Mouse (Mus musculus) fat pad, adult 2 months (tissue): ENCODE measurements around the gene Bcar3.

ENCODE experiments used
- DNase-seq: peaks from one replicate; pipeline ENCODE4 v3.0.0-alpha.2; 2011; ENCODE audit warnings: low read depth, low spot score; ENCODE audit errors: extremely low read depth

Bcar3 gene

DNA sequence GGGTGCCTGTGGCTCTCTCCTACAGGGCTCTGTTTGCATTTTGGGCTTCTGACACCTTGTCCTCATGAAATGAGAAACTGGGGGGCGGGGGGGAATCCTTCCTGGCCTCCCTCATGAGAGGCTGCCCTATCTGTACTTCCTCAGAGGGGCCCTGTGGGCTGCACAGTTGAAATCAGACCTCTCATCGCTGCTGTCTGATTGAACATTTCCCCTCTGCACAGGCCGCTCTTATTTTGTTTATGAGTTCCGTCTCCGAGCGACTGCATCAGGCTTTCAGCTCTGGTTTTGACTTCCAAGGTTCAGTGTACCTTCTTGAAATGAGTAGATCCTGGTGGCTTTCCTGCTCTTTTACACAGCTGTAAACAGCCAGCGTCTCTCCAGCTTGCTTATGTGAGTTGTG lies 40.4 kb downstream of the Bcar3 start:
- no peak for DNase-seq

DNA sequence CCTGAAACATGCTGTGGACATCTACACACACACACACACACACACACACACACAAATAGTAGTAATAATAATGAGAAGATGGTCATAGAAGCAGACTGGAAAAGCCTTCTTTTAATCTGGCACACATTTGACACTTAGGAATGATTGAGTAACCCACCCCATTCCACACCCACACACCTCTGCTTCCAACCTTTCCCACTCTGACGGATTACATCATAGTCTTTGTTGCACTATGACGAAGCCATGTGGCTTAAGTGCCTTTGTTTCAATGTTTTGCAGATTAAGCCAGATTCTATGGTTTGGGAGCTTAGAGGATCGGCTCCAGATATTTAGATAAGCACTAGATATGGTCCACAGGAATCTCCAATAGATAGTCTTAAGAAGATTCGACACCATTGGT lies 42.1 kb downstream of the Bcar3 start:
- peak; percentile 52 for DNase-seq

DNA sequence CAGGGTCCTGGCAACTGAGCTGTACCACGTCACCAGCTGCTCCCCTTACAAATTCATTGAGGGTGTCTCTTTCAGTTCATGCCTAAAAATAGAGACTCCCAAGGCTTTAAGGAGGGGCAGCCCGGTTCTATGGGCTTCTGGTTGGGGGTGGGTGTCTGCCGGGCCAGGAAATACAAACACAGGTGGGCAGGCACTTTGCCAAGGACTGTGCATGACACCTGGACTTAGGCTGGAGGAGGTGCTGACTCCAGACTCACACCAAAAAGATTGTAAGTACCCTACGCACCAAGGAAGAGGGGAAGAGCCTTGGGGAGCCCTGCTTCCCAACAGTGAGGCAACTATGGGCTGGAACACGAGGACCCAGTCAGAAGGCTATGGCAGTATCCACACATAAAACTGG lies 44.1 kb downstream of the Bcar3 start:
- DNase-seq, result no peak

DNA sequence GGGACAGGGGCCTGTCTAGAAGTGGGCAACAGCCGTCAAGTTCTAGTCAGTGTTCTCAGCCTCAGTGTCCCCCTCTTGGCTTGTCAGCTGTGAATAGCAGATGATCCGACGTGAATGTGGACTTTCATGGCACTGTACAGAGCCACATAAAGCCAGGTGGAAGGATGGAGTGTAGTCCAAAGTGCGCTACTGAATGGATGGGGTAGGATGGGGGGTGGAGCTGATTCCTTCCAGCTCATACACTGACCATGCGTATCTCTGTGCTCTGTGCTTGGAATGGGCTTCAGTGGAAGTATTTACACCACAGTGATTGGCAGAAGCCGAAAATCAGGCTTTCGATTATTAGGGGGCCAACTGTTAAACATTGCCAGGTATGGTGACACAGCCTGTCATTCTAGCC lies 45.0 kb downstream of the Bcar3 start:
- DNase-seq, result no peak

DNA sequence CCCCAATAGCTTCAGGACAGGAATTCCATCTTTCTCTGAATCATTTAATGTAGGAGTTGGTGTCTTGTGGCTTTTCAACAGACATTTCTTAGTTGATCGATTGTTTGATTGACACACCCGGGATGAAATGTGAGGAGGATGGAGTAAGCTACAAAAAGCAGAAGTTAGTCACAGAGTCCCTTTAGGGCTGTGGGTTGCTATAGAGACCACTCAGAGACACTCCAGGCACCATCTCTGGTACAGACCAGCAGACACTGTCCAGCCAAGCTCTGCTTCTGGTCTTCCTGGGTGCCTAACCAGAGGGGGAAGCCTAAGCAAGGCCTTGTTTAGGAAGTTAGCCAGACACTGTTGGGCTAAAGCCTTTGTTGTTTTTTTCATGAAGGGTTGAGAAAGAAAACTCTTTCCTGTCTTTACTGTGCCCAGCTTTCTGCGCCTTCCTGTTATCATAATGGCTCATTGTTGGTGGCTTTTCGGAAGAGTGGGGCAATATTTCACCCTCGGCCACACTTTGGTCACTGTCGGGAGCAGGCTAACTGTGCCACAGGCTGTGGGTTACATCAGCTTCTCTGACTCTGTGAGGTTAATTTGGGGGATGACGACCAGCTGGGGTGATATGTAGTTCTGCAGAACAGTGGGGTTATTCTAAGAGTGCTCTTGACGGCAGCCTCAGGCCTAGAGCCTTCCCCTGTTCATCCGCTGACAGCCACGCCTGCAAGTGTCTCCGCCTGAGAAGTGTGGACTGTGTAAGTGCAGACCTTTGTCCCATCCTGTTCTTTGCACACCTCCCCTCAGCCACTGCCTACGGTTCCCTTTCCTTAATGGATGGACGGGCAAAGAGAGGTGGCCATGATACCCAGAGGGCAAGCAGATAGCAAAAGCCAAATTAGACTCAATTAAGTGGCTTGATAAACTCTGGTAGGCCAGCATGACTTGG lies 46.5 kb downstream of the Bcar3 start:
- no peak for DNase-seq

DNA sequence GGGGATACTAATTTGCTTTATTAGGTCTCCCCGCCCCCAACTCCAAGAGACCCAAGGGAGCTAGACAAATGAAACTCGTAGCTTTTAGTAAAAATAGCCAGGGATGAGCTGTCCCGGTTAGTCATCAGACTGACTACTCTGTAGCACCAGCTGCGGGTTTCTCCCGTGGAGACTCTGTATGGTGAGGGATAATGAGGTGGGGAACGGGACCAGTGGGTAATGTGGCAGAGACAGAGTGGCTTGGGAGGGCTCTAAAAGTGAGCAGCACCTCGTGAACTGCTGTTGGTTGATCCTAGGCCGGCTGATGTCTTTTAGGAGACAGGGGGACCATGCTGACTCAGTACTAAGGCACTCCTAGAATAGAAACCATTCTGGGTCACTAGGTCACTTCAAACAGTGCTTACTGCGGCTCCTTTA lies 49.5 kb downstream of the Bcar3 start:
- no peak for DNase-seq

DNA sequence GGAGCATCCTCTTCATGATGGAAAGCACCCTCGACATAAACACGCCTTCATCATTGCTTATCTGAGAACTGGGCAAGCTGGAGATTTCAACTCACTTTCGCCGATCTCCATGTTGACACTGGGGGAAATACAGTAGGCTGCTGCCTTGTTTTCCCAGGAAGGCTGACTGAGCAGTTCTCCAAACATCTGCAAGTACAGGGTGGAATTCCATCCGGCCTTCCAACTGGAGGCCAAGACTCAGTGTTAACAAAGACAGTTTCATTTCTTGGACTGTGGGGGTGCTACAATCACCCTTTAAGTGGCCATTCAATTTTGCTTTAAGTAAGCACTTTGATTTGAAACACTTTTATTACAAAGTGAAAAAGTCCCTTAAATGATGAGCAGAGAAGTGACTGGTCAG lies 50.4 kb downstream of the Bcar3 start:
- DNase-seq, result no peak

DNA sequence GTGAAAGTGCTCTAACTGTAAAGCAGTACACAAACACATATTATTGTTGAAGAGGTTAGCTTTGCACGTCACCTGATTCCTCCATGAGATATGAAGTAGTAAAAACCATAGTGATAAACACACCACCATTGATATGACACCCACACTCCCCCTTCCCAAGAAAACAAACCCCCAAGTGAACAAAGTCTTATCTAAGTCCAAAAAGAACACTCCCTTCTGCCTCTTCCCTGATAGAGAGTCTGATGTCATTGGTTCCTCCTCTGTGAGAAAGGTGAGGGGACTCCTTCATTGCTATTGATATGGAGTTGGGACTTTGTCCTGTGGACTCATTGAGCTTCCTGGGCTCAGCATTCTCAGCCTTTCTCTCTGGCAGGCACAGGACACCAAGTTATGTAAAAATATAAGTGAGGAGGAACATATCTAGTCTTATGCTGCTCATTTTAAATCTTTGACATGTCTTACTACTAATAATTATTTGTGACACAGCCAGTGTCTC lies 52.1 kb downstream of the Bcar3 start:
- DNase-seq, result no peak

DNA sequence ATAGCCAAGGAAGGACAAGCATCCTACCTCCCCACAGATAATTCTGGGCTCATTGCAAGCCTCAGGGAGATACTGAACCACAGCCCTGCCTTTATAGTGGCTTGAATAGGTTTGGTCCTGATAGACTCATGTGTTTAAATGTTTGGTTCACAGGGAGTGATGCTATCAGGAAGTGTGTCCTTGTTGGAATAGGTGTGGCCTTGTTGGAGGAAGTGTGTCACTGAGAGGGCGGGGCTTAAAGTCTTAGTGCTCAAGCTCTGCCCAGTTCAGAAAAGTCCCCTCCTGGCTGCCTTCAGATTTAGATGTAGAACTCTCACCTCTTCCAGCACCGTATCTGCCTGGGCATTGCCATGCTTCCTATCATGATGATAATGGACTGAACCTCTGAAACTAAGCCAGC lies 52.7 kb downstream of the Bcar3 start:
- DNase-seq, result no peak

DNA sequence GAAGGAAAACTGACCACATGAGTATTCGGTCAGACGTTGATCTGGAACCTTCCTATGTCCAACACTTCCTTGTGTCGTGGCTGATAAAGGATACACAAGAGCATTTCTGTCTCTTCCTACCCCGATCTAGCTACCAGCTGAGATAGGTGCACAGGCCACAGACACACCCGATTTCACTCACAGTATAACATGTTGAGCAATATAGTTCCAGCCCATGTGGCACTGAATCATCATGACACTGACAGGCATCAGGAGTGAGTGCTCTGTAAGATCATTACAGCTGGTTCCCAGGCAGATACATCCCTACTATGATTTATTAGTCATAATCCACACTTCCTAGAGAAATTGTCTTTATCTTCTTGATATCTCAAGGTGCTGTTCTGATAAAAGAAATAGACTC lies 54.7 kb downstream of the Bcar3 start:
- DNase-seq, result no peak

DNA sequence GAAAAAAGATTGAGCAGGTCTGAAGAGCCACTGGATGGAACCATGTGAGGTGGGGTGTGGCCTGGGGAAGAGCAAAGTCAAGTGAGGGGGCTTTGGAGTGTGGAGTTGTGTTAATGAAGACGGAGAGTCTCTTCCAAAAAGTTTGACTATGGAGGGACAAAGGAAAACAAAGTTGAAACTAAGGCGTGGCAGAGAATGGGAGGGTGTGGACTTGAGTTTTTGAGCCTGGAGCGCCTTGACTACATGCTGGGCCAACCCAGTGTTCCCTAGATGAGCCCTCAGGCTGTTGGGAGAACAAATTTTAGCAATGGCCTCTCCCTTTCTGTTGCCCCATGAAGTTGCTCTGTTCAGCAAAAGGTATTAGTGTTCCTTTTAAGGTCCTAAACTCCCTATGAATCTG lies 58.9 kb downstream of the Bcar3 start:
- no peak for DNase-seq

DNA sequence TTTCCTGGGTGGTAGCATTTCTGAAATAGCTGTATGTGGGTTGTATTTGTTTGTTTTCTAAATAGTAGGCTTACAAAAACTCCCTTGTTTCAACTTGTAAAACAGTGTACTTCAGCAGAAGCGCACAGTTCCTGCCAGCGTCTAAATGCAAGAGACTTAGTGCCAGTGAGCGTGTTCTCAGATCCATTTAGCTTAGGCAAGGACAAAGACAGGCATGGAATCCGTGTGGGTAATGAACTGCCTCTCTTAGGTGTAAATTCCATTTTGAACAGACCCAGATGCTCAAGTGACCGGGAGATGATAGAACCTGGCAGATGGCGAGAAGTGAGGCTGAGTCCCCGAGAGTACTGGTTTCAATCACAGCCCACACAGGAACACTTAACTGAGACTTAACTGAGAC lies 65.5 kb downstream of the Bcar3 start:
- no peak for DNase-seq

DNA sequence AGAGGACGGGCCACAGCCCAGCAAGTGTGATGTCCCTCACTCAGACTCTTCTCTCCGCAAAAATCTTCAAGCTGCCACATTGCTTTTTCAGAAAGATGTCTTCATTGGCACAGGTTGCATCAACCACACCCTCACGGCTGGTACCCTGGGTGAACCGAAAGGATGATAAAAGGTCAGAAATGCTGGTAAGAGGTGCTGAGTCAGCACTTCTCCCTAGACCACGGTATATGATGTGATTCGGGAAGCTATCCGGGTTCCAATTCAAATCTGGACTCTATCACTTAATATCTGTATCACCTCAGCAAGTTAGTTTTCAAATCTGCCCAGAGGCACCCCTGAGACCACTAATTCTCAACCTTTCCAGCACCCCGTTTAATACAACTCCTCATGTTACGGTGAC lies 66.0 kb downstream of the Bcar3 start:
- no peak for DNase-seq

DNA sequence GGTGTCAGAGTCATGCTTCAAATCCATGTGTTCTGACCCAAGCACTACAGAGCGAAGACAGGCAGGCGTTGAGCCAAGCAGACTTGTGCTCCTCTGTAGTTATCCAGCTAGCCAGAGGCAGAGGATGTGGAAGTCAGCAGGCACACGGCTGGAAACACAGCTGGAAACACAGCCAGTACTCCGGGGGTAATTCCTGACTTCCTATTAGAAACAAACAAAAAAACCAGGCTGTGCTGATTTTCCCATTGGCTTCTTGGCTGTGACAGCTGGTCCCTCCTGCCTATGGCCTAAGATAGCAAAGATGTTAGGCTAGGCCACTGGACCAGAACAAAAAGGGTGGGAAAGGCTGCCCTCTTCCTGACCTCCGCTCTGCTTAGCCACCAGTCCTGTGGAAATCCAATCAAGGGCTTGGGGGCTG lies 66.8 kb downstream of the Bcar3 start:
- DNase-seq, result no peak

DNA sequence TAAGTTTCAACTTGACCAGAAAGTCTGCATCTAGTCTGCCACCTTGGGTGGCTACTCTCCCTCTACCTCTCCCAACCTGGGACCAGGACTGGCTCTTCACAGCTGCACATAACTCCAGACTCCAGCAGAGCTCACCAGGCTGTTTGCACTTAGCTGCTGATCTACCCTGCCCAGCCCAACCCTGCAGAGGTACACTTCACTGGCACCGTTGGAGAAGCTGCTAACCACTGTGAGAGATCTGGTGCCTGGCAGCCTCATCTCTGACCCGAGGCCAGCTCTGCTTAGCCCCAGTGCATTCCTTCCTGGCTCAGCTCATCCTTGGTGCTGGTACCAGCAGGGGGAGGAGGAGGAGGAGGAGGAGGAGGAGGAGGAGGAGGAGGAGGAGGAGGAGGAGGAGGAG lies 68.8 kb downstream of the Bcar3 start:
- no peak for DNase-seq

DNA sequence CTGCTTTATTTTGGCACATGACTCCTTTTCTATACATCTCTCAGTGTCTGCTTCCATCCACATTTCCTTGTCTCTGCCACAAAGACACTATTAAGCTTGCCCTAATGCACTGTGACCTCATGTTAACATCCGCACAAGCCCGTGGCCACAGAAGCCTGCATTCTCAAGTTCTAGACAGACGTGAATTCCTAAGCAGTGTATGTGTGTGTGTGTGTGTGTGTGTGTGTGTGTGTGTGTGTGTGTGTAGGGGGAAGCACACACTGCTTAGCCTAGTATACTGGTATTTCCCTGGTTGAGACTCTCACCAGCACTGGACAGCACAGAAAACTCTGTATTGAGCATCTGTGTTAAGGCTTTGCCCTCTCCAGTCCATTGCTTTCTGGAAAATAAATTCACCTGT lies 70.6 kb downstream of the Bcar3 start:
- DNase-seq, result no peak

DNA sequence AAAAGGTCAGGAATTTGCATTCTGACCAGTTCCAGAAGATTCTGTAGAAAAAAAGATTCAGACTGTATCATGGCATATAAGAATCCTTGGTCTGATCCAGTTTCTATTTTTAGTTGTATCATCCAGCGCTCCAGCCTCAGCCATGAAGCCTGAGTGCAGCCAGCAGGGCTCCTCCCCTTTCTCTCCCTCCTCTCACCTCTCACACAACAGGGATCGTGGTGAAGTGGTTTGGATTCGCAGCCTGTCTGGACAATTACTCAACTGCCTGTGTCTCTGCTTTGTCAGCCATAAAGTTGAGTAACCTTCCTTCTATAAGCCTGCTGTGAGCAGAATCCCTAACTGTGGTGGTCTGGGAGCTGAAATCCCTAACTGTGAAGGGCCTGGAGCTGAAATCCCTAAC lies 71.4 kb downstream of the Bcar3 start:
- DNase-seq, result no peak

DNA sequence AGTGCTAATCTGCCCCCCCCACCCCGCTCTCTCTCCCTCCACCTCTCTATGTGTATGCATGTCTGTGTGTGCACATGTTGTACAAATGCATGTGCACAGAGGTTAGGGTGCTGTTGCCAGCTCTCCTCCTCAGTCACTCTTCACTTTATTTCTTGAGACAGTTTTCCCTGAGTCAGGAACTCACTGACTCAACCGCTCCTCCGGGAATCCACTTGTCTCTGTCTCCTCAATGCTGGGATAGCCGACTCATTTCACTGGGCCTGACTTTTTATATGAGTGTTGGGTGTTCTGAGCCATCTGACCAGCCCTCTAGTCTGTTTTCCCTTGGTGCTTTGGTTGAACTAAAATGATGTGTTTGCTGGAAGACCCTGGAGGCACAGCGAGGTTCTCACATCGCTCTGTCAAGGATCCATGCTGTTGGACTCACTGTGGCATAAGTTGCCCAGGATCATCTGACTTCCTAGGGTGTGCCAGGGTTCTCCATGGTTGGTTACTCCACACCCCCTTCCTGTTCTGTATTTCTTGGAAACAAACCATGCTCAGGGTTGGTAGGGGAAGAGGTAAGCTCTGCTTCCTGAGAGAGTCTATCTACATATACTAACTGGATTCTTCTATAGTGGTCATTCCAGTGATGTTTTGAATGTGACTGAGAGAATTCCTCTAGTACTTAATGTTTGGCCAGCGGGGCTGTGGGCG lies 77.9 kb downstream of the Bcar3 start:
- DNase-seq, result no peak

DNA sequence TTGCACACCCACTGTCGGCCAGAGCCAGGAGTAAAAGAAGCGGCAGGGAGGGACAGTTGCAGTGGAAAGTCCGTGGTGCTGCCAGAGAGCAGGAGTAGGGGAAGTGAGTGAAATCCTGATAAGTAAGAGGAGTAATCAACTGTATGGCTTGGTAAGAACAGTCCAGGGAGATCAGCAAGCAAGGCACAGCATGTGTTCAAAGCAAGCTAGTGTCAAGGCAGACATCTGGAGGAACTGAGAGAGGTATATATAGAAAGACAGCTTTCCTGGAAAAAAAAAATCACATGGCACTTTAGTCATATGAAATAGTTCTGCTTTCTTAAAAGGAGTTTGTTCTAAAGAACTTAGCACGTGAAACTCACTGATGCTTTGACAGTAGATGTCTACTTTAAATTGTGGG lies 78.7 kb downstream of the Bcar3 start:
- no peak for DNase-seq

DNA sequence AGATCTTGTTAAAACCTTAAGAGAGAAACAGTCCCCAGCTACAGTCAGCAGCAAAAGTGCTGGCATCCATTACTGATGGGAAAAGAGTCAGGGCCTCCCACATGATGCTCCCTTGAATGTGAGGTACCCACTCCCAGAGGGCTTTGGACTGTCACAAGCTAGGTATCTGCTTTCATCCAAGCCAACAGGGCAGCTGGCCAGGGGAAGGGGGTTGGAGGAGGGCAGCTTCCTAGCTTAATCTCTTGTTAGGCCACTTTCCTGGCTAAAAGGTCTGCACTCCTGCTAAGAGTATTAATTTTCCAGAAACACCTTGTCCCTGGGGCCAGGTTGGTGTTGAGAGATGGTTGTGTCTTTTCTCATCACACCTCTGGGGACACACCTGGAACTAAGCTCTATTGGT lies 82.1 kb downstream of the Bcar3 start:
- DNase-seq, result no peak

DNA sequence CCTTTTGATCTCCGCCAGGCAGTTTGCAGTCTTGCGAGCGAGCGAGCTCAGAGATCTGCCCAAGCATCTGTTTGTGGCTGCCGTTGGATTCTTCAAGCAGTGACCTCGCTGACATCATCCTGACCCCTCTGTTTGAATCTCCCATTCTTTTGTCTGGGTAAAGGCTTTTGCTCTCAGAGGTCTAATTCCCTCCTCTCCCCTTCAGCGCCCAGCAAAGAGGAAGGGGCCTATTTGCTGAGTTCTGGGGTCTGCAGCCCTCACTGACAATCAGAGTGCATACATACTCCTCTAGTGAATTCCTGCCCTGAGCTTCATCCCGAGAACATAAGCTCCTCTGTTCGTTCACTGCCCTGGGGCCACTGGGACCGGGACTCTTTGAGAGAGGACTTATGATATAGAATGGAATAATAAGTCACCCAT lies 82.5 kb downstream of the Bcar3 start:
- no peak for DNase-seq

DNA sequence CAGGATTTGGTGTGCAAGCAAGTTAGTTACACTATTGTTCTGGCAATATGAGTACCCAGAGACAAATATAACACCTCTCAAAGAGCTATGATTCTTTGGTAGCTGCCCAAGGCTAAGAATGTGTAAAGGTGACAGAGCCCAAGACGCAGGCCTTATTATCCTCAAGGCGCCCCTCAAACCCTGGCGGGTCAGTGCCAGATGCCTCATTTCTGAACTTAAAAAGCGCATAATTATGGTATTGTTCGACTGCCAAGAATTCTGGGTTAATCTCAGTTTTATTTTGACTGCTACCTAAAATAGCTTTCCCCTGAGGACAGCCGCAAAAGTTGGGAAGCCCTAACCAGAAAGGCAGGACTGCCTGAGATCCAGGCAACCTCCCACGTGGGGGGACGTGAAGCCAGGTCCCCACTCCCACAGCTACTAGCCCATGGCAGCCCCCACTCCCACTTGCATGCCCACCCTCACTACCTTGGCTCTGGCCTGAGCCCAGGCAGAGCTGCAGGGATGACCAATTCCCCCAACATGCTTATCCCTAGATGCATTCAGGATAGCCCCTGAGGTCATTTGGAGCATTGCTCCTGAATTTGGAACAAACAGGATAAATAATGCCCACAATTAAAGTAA lies 83.0 kb downstream of the Bcar3 start:
- DNase-seq, result no peak
